Mouse (Mus musculus): ENCODE data around the gene Bysl.

DNA sequence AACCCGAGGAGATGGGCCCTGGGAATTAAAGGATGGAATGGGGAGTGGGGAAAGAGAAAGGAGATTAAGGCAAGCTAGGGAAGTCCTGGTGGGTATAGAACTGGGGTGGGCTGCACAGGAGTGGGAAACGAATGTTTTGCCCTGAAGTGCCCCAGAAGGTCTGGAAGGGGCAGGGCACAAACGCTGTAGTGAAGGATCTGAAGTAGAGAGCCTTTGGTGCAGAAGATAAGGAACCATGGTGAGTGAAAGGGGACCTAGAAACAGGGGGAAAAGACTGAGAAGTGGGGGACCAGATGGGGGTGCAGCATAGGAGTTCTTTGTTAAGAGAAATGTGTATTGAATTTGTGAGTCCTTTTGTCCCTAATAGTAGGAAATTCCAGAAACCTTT is 19.4 kb upstream of the Bysl start, which contains the start of gene Usp49:
- TF ChIP-seq CTCF (IDR thresholded peaks at IDR 0.05; ENCODE audit: control insufficient read depth, insufficient read depth, low read length) = no peak
- TF ChIP-seq POLR2A (IDR thresholded peaks at IDR 0.05; ENCODE audit: borderline replicate concordance, control insufficient read depth, low read depth, low read length) = no peak

All from bone marrow, adult 2 months (tissue).